Mouse (Mus musculus) cerebellum, adult 8-10 months (tissue): ENCODE results near the gene Taar2.

Experiments
- DNase-seq: peaks from one replicate; pipeline ENCODE4 v3.0.0; 2022

The Taar2 gene

DNA sequence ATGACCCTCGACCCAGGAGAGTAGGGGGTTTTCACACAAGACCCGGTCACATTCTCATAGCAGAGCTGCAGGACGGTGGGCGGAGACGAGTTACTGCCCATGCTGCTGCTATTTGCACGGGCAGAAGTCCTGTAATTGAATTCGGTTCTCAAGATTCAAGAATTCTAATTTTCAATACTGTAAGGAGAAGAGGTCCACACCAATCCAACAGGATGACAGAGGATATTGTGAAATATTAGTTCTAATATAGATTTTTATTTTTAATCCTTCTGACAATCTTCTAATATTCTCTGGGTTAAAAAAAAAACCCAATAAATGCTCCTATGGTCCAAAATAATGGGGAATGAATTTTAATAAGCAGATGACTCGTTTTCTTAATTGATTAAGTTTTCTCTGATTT, 47.2 kb downstream of the Taar2 start, which contains the start of gene Taar6:
Gene Taar6 (minus strand): TSS at position 101 of the 400 bp plus-strand sequence.
- DNase-seq, result no peak

GRCm38 (mm10) chr10:23986419-23986818, 48.0 kb downstream of the Taar2 start:
- DNase-seq, result no peak
